Mouse (Mus musculus): ENCODE results near the gene Rtn4rl1.
"Not testable (repeated sequence)": the region's sequence is repeated elsewhere in the genome, so short reads cannot be mapped to it uniquely, and the experiment has no call there.

The Rtn4rl1 gene

GRCm38 (mm10) chr11:75278115-75278514 lies 84.5 kb downstream of the Rtn4rl1 start:
- DNase-seq (ENCODE audit: low read depth), result no peak

- no peak for DNase-seq (ENCODE audit: low read depth)
These were observed 85.4 kb downstream of the Rtn4rl1 start for GRCm38 (mm10) chr11:75279013-75279341.

DNA sequence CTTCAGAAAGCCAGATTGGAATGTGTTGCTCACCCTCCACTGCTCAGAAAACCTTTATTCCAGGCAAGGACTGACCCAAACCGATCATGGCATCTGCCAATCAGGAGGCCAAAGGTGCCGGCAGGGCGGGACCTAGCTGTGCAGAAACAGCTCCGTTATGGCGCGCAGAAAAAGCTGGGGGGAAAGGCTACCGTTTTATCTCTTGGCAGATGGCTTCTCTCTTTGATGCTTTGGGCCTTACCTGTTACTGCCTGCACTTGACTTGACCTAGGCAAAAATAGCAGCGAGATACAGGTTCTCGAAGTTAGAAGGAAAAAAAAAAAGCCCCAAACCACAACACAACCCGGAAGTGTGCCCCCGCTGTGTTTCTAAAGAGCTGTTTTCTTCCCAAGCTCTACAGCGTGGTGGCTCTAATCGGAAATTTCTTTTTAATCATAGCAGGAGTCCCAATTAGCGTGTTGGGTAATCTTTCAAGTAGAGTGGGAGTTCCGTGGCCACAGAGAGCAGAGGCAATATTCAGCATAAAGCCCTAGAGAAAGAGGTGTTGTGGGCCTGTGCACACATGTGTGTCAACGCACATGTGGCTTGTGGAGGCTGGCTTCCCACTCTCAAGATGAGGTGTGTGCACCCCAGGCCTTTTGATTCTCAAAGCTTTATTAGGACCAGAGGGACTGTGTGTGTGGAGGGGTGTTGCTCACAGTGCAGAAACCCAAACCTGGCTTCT lies 85.9 kb downstream of the Rtn4rl1 start:
- DNase-seq (ENCODE audit: low read depth), result peak; percentile 70

- DNase-seq (ENCODE audit: low read depth), result no peak
These were observed 86.5 kb downstream of the Rtn4rl1 start for GRCm38 (mm10) chr11:75280066-75280410.

DNA sequence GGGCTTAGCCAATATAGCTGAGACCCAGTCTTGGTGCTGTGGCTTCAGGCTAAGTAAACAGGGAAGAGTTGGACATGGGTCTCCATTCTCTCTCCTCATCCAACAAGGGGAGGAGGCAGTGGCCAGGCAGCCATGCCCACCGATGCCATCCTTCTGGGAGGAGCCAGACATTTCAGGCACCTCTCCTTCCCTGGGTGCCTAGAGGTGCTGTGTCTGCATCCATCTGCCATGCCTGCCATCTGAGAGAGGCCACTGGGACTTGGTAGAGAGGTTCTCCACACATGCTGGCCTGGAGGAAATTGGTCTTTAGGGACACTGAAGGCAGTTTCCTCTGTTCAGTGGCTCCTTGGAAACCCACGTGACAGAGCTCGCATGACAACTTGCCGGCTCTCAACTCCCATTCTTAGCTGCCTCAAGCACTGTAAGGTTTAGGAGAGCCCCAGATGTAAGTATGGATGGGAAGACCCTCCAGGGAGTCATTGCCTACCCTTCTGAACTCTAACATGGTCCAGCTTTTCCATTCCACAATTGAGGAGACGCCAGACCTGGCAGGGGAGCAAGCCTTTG lies 86.9 kb downstream of the Rtn4rl1 start:
- no peak for DNase-seq (ENCODE audit: low read depth)

DNA sequence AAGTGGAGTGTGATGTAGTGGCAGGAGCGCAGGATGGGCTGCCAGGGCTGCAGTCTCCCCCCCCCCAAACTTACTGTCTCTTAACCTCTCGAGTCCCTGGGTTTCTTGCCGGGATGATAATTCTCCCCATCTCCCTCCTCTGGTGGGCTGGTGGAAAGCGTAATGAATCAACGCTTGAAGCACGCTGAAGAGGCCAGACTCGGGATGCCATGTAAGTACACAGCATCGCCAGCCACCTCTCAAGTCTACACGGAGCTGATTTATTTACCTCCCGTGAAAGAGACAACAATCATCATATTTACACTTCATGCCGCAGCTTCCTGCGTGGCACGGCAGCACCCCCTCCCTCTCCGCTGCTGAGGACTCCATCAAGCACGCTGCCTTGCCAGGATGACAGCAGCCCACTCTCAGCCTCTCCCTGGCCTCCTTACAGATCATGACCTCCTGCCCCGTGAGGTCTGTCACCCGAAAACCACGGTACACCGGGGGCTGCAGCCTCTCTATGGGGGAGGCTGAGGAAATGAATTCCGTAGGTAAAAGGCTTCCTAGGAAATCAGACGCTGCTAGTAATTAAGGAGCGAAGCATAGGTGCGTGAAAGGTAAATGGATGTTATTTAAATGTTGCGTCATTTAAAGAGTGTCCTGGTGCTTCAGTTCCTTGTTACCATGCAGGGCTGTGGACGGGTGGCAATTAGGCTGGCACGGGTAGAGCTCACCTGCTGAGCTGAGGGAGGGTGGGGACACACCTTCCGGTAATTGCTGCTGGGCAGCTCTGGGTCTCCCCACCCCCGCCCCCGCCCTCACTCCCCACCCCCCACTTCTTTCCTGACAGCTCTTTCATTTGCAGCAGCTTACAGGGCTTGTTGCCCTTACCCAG lies 88.0 kb downstream of the Rtn4rl1 start:
- DNase-seq (ENCODE audit: low read depth), result peak; percentile 51

DNA sequence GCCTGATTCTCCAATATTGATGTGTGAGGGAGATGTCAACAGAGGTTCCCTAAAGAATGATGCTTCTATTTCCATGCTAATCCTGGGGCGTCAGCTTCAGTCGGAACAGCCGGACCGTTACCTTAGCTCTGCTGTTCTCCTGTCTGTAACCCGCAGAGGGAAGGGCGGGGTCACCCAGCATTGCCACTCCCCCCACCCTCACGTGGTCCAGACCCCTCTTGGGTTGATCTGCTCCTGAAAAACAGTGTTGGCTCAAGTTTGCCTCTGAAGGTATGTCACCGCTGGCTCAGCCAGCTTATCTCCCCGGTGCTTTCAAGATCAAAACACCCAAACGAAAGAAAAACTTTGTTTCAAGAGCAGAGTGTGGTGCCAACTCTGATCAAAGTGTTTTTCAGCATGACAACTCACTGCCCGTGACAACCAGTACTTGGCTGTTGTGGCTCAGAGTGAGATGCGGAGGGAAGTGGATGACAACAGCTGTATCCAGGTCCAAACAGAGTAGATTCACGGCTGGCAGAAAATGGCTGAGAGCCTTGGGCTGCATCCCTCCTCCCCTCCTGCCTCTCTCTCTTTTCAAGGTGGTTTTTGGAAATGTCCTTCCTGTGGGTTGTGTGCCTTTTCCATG lies 89.0 kb downstream of the Rtn4rl1 start:
- DNase-seq (ENCODE audit: low read depth), result peak; percentile 91

- DNase-seq (ENCODE audit: low read depth), result not testable (repeated sequence)
These were observed 90.2 kb downstream of the Rtn4rl1 start for GRCm38 (mm10) chr11:75283784-75284183.

GRCm38 (mm10) chr11:75285893-75286467 lies 92.4 kb downstream of the Rtn4rl1 start:
- no peak for DNase-seq (ENCODE audit: low read depth)

DNA sequence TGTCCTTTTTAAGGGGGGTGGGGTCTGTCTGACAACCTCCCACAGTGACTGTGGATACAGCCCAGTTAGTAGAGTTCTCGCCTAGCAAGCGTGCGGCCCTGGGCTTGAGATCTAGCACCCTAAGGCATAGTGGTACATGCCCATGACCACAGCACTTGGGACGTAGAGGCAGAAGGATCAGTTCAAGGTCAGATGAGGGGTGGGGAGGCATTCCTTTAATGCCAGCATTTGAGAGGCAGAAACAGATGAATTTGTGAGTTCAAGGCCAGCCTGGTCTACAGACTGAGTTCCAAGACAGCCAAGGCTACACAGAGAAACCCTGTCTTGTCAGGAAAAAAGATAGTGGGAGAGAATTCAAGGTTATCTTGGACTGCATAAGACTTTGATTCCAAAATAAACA lies 93.3 kb downstream of the Rtn4rl1 start:
- DNase-seq (ENCODE audit: low read depth), result no peak

GRCm38 (mm10) chr11:75287940-75288339 lies 94.4 kb downstream of the Rtn4rl1 start:
- DNase-seq (ENCODE audit: low read depth), result no peak

DNA sequence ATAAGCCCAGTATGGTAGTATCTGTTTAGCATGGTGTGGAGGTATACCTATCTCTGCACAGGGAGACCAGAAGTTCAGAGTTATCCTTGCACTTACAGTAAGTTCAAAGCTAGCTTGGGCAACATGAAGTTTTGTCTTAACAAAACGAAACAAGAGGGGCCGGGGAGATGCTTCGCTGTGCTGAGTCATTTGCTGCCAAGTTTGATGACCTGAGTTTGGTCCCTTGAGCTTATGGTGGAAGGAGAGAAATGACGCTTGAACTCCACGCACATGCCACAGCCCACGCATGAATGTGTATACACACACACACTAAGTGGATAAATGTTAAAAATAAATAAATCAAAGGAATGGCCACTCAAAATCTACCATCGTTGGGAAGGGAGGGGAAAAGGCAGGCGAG lies 94.9 kb downstream of the Rtn4rl1 start:
- no peak for DNase-seq (ENCODE audit: low read depth)

DNA sequence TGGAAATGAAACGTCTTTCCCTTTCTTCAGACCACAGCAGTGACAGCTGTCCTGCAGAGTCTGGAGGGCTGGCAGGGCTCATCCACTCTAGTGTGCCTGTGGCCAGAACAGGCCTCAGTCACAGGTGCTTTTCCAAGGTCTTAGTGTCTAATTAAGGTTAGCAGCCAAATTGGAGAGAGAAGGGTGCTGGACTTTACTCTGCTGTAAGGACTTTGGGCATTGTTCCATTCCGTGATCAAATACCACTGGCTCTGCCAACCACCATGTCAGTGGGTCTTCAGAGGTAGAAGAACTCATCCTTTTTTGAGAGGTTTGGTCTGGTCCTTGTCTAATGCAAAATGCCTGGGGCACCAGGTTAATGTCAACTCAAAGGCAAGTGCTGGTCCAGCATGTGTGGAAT lies 95.5 kb downstream of the Rtn4rl1 start:
- no peak for DNase-seq (ENCODE audit: low read depth)

- DNase-seq (ENCODE audit: low read depth), result peak; percentile 95
These were observed 97.1 kb downstream of the Rtn4rl1 start for GRCm38 (mm10) chr11:75290566-75291271.

DNA sequence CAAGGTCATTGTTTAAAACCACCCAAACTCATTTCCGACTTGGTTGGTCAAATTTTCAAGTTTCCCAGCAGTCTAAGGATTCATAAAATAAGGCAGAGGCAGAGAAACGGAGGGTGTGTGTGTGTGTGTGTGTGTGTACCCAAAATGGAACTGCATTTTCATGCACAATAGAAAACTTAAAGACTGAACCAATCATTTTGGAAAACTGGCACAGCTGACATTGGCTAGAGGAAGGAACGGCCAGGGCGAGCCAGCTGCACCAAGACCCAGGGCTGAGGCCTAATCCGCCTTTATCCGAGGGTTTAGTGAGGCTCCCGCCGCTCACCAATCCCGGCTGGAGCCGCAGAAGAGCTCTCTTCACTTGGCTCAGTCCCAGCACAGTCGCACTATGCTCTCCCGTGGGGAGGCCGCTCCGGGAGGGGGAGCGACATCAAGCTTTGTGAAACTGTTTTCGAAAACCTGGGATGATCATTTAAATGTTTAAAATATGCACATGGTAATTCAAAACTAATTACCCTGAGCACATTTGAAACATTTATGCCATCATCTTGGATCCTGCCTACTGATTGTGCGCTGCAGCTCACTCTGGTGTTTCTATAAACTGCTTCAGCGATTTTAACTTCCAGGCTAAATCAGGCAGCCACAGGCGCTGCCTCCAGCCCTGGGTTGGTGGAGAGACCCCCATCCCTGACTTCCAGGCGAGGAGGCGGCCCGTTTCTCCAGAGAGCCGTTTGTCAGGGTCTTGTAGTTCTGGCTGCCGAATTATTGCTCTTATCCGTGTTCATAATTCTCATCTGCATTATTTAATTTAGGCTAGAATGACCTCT lies 98.0 kb downstream of the Rtn4rl1 start:
- DNase-seq (ENCODE audit: low read depth), result no peak

GRCm38 (mm10) chr11:75292281-75292680 lies 98.7 kb downstream of the Rtn4rl1 start:
- no peak for DNase-seq (ENCODE audit: low read depth)

GRCm38 (mm10) chr11:75293852-75294361 lies 100.3 kb downstream of the Rtn4rl1 start:
- DNase-seq (ENCODE audit: low read depth), result no peak

DNA sequence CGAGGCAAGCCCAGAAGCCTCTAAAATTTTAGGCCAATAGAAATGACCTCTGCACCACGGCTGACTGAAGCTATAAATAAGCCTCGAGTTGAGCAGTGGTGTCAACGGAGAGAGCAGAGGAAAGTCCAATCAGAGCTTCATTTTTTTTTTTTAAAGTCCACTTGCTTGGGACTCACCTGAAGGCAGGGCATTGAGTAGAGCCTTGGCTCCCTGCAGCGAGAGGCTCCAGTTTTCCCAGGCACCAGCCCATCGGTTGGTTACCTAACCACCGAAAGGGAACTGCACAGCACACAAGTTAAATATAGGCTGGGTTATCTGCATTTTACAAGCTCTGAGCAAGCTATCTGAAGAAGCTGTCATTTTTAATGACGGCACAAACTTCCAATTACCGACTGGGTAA lies 101.3 kb downstream of the Rtn4rl1 start:
- DNase-seq (ENCODE audit: low read depth), result no peak

DNA sequence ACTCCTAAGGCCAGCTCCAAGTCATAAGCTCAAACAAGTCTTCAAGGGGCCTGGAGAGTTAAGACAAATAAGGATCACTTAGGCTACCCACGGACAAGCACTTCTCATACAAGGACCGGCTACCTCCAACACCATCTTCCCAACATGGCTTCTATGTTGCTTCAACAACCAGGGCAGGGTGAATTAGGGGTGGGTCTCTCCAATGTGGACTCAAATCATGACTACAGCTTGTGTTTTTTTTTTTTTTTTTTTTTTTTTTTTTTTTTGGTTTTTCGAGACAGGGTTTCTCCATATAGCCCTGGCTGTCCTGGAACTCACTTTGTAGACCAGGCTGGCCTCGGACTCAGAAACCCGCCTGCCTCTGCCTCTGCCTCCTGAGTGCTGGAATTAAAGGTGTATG lies 102.0 kb downstream of the Rtn4rl1 start:
- DNase-seq (ENCODE audit: low read depth), result not testable (repeated sequence)

DNA sequence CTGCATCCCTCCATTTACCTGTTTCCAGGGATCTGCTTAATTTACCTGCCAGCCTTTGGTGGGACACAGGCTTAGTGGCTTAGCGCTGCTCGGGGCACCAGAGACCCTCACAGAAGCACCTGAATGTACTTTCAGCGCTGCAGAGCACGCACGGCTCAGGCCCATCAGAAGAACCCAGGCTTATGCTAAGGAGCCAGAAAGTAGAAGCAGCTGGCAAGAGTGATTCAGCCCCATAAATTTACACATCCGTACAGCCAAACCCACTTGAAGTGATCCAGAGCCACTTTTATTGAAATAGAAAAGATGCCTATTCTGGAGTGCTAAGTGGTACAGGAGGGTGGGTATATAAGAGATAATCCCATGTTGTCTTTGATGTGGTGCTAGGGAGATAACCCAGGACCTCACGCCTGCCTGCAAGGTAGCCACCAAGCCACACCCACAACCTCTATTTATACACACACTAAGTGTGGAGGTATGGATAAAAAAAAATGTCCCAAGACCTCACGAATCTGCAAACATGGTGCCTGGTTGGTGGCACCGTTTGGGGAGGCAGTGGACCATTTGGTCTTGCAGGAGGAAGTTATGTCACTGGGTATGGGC lies 102.9 kb downstream of the Rtn4rl1 start:
- DNase-seq (ENCODE audit: low read depth), result no peak
